Mouse (Mus musculus): Measurements from ENCODE around the gene Foxr2.

DNA sequence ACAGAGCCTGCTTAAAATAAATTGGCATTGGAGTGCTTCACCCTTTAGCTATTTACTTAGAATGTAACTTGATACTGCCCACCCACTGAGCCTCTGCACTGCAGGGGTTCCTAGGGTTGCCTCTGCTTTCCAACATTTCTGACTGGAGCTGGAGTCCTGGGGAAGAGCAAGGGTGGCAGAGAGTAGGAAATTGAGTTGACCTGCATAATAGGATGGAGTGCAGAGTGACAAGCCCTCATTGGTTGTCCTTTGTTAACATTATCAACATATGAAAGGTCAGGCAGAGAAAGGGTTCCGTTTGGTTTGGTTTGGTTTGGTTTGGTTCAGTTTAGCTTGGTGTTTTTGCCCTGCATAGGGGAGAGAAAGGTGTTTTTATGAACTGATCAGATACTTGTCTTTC is 33.2 kb downstream of the Foxr2 start:
- TF ChIP-seq POLR2A (IDR thresholded peaks at IDR 0.05; ENCODE audit: borderline replicate concordance, extremely low read depth, low read depth, low read length) (no peak), CTCF (IDR thresholded peaks at IDR 0.05; ENCODE audit: insufficient read depth, low read length) (no peak)

Data from lung, adult 2 months (tissue).